Mouse (Mus musculus) B cell, adult 62 days (primary cell): ENCODE data around the gene Olfr1264. TPM values are rescaled to one million over a fixed set of nuclear protein-coding genes. Genes with fewer than 3 reads are reported as not detected.

Source experiments
- total RNA-seq: library from RNA; stranded (reverse); gene quantifications from 4 replicates; pipeline ENCODE4 v1.2.4, GENCODE M21; 2023

Olfr1264 gene
- not detected in 4 replicates for total RNA-seq

DNA sequence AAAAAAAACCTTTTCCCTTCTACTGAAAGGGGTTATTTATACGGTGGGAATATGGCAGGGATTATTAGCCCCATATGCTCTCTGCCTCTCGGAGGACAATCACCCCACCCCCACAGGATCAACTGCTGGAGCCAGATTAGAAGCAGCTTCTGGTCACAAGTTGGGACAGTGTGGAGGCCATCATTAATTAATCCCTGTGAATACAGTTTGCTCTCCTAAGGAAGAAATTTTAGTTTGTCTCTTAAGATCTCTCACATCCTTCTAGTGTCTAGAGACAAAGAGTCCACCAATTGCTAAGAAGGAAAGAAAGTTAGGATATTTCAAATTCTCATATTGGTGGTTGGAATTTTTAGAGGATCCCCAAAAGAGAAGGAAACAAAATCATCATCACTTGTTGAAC is at the start of gene Olfr1264:
Gene Olfr1264 (minus strand): TSS at position 101 of the 400 bp plus-strand sequence.

DNA sequence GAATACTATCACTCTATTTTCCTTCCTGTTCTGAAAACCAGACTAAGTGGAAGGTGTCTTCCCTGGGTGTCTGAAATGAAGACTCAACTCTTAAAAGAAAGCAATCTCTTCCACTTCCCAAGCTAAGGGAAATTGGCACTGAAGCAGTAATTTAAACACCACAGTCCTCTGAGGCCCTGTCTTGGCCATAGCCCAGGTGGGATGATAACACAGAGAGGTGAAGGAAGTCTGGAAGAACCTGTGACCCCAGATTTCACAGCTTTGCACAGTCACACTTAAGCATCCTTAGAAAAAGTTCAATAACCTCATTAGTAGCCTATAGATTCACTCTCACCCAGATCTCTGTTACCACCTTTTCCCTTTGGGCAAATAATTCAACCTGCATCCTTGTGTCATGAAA is 38.1 kb upstream of the Olfr1264 start, which contains the start of gene Olfr140:
Gene Olfr140 (minus strand): TSS at position 101 of the 400 bp plus-strand sequence.

DNA sequence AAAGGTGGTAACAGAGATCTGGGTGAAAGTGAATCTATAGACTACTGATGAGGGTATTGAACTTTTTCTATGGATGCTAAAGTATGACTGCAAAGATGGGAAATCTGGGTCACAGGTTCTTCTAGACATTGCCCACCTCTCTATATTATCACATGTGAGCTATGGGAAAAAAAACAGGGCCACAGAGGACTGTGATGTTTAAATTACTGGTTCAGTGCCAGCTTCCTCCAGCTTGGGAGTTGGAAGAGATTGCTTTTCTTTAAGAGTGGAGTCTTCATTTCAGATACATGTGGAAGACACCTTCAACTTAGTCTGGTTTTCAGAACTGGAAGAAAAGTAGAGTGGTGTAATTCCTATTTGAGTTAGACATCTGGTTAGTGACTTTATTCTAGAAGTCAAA is 9.7 kb upstream of the Olfr1264 start, which contains the start of gene Olfr1265:
Gene Olfr1265 (plus strand): TSS at position 301 of the 400 bp plus-strand sequence.

DNA sequence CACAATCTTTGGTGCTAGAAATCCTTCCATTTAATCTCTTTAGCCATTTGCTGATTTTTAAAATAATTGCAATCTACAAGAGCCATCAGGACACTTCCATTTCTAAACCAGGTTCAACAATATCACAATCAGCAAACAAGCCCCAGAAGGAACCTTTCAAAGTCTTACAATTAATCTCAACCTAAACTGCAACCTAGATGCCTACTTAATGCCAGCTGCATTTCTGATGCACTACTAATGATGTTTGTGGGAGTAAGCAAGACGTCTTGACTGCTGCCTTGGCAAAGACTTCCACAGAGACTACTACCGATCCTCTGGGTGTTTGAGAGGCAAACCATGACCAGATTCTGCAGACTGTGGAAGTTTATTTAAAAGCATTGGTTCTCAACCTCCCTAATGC is 13.5 kb downstream of the Olfr1264 start, which contains the start of gene Olfr1263:
Gene Olfr1263 (plus strand): TSS at position 301 of the 400 bp plus-strand sequence.

DNA sequence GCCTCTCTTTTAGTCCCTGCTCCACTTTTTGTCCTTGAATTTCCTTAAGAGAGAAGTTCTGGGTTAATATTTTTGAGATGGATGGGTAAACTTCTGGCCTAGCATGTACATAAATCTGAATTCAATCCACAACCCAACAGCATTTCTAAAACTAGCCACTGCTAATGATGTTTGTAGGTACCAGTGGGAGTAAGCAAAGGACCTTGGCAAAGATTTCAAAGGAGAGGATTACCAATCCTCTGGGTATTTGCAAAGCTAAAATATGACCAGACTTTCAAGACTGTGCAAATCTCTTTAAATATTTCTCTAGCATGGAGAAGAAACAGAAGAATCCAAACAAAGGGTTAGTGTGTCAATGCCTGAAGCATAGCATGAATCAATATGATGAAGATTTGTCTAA is 25.5 kb downstream of the Olfr1264 start, which contains the start of gene Olfr1262:
Gene Olfr1262 (plus strand): TSS at position 301 of the 400 bp plus-strand sequence.

DNA sequence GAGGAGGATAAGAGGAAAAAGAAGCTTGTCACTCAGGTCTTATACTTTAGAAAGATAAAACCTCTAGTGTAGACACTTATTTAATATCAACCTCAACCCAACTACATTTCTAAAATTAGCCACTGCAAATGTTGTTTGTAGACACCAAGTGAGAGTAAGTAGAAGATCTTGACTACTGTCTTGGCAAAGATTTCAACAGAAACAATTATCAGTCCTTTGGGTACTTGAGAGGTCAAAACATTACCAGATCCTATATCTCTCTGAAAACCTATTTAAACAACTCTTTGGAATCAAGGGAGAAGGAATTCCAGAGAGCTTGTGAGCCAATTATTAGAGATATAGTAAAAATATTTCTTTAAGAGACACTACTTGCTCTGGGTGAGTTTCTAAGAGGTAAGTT is 34.5 kb downstream of the Olfr1264 start, which contains the start of gene Olfr1261:
Gene Olfr1261 (plus strand): TSS at position 301 of the 400 bp plus-strand sequence.

DNA sequence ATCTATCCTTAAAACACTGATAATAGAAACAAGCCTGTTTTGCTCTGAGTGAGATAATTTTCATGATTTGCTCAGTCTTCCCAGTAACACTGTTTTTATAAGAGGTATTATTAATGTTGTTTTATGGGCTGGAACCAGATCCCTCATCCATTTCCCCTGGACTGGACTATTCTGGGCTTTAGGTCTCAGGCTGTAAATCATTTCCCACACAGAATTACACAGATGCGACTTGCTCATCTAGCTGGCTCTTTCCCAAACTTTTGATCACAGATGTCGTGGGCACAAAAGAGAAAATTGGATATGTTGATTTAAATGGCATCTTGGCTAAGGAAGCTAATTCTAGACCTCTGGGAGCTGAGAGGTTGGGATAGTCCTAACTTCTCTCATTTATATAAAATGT is 51.2 kb downstream of the Olfr1264 start, which contains the start of gene Olfr1260:
Gene Olfr1260 (plus strand): TSS at position 157 of the 400 bp plus-strand sequence.

Other genes starting within 250 kb of the Olfr1264 start
- not detected in 4 replicates for gene Olfr1254, start 232.0 kb downstream of the Olfr1264 start, total RNA-seq
- not detected in 4 replicates for gene Olfr1255, start 213.5 kb downstream of the Olfr1264 start, total RNA-seq
- not detected in 4 replicates for gene Olfr1256, start 184.0 kb downstream of the Olfr1264 start, total RNA-seq
- not detected in 4 replicates for gene Olfr48, start 177.4 kb downstream of the Olfr1264 start, total RNA-seq
- not detected in 4 replicates for gene Olfr1257, start 147.1 kb downstream of the Olfr1264 start, total RNA-seq
- not detected in 4 replicates for gene Olfr1258, start 98.3 kb downstream of the Olfr1264 start, total RNA-seq
- gene Olfr1259, start 76.9 kb downstream of the Olfr1264 start, total RNA-seq, result not detected in 4 replicates
- not detected in 4 replicates for gene Olfr1260, start 51.2 kb downstream of the Olfr1264 start, total RNA-seq
- gene Olfr1261, start 34.4 kb downstream of the Olfr1264 start, total RNA-seq, result not detected in 4 replicates
- gene Olfr1262, start 25.4 kb downstream of the Olfr1264 start, total RNA-seq, result not detected in 4 replicates
- gene Olfr1263, start 13.4 kb downstream of the Olfr1264 start, total RNA-seq, result not detected in 4 replicates
- gene Olfr1265, start 9.8 kb upstream of the Olfr1264 start, total RNA-seq, result 0.09 TPM in 1 of 4 replicates, not detected in the others
- gene Olfr140, start 38.0 kb upstream of the Olfr1264 start, total RNA-seq, result not detected in 4 replicates
- not detected in 4 replicates for gene Olfr1269, start 95.8 kb upstream of the Olfr1264 start, total RNA-seq
- not detected in 4 replicates for gene Olfr32, start 116.7 kb upstream of the Olfr1264 start, total RNA-seq
- not detected in 4 replicates for gene Olfr1270, start 127.5 kb upstream of the Olfr1264 start, total RNA-seq
- gene Olfr1506, start 198.9 kb upstream of the Olfr1264 start, total RNA-seq, result 0.24 to 0.72 TPM (median 0.38 TPM) in 4 replicates
- not detected in 4 replicates for gene Olfr142, start 232.0 kb upstream of the Olfr1264 start, total RNA-seq
- gene Olfr1271, start 245.5 kb upstream of the Olfr1264 start, total RNA-seq, result not detected in 4 replicates